ENCODE assay signal across 9 mouse cellular contexts in genomic region chr15:84312878-84313565, GRCm38 (mm10). TPM values are rescaled to one million over a fixed set of nuclear protein-coding genes. Genes with fewer than 3 reads are reported as not detected.
DNase-seq lines count a peak whose midpoint lies in the region; ATAC-seq lines count a peak whose summit lies in the region.
"Had no signal": no experiment of that assay in that cellular context is flagged by ENCODE, and none has a peak within 500 bp of the region (broad histone marks: within the 10 kb centered on the region; RNA-seq: fewer than 3 reads in every experiment).

No protein-coding gene starts in this region.

- no peak overlapping the region for H3K9ac ChIP-seq in heart, embryonic 11.5 days (ENCODE audit: low read depth, low read length)
- H3K9ac ChIP-seq in midbrain, embryonic 12.5 days (replicated peaks) = 0 out of 2 replicates have a peak overlapping the region, but pooled peaks have one; percentile 6
- no peak overlapping the region for H3K9ac ChIP-seq in midbrain, embryonic 16.5 days (ENCODE audit: low read depth, low read length)
- H3K9ac ChIP-seq in midbrain, embryonic 14.5 days (replicated peaks; ENCODE audit: low read length) = no peak overlapping the region

- 0 out of 2 replicates have a peak overlapping the region, but pooled peaks have one; percentile 29 for H3K27ac ChIP-seq in heart, embryonic 11.5 days (ENCODE audit: low read depth, low read length)
- peak overlapping the region; percentile 59; the same call in 1 of the 2 replicates for H3K27ac ChIP-seq in midbrain, embryonic 12.5 days (replicated peaks)
- no peak overlapping the region for H3K27ac ChIP-seq in midbrain, embryonic 16.5 days (ENCODE audit: low read length)
- 0 out of 2 replicates have a peak overlapping the region, but pooled peaks have one; percentile 66 for H3K27ac ChIP-seq in midbrain, embryonic 14.5 days (replicated peaks; ENCODE audit: low read depth, low read length)

- no peak for DNase-seq in heart, postnatal 36 days
- peak; percentile 16 for DNase-seq in induced T-regulatory cell, adult 2 months (ENCODE audit: low read depth)
- no peak for DNase-seq in midbrain, embryonic 14.5 days
- DNase-seq in layer of hippocampus, adult 8-10 months (ENCODE audit: low spot score in 2 of 2) = no peak
- DNase-seq: right cerebral cortex, postnatal 4 days had no signal

- WGBS in heart, embryonic 11.5 days (ENCODE audit: insufficient replicate concordance) = 54% methylated on average over 10 of the region's 10 CpGs
- 51% methylated on average over 10 of the region's 10 CpGs for WGBS in midbrain, embryonic 12.5 days
- 62% methylated on average over 9 of the region's 10 CpGs for WGBS in midbrain, embryonic 16.5 days
- 58% methylated on average over 9 of the region's 10 CpGs for WGBS in midbrain, embryonic 14.5 days

- no peaks in the 10 kb centered on the region for H3K9me3 ChIP-seq in heart, embryonic 11.5 days (replicated peaks; ENCODE audit: control insufficient read depth, low read length)
- H3K9me3 ChIP-seq in midbrain, embryonic 12.5 days = no peaks in the 10 kb centered on the region
- no peaks in the 10 kb centered on the region for H3K9me3 ChIP-seq in midbrain, embryonic 16.5 days (replicated peaks; ENCODE audit: control insufficient read depth, low read length, poor library complexity, severe bottlenecking)
- no peaks in the 10 kb centered on the region for H3K9me3 ChIP-seq in midbrain, embryonic 14.5 days (ENCODE audit: control insufficient read depth, low read length)

- H3K4me2 ChIP-seq in heart, embryonic 11.5 days = peak overlapping the region; percentile 6; the same call in 1 of the 2 replicates
- no peak overlapping the region for H3K4me2 ChIP-seq in midbrain, embryonic 12.5 days (replicated peaks)
- H3K4me2 ChIP-seq in midbrain, embryonic 16.5 days (ENCODE audit: low read length) = no peak overlapping the region
- no peak overlapping the region for H3K4me2 ChIP-seq in midbrain, embryonic 14.5 days (ENCODE audit: low read length)

- no peak for ATAC-seq in heart, embryonic 11.5 days (replicated peaks; ENCODE audit: insufficient number of reproducible peaks, low FRiP score, low TSS enrichment)
- no peak for ATAC-seq in midbrain, embryonic 12.5 days (ENCODE audit: low FRiP score, low read depth)
- ATAC-seq in midbrain, embryonic 16.5 days = no peak
- no peak for ATAC-seq in midbrain, embryonic 14.5 days (ENCODE audit: low FRiP score, low TSS enrichment)
- no peak for ATAC-seq in CD4-positive, CD25-positive, alpha-beta regulatory T cell, adult 4 months

- no peak overlapping the region for H3K4me3 ChIP-seq in heart, embryonic 11.5 days (ENCODE audit: low read depth, low read length)
- no peak overlapping the region for H3K4me3 ChIP-seq in midbrain, embryonic 12.5 days
- H3K4me3 ChIP-seq in midbrain, embryonic 16.5 days (ENCODE audit: low read depth, low read length) = no peak overlapping the region
- no peak overlapping the region for H3K4me3 ChIP-seq in midbrain, embryonic 14.5 days (replicated peaks; ENCODE audit: low read depth, low read length)

- no peaks in the 10 kb centered on the region for H3K27me3 ChIP-seq in heart, embryonic 11.5 days (ENCODE audit: control insufficient read depth, insufficient read depth, low read length)
- peaks cover 40% of the 10 kb centered on the region for H3K27me3 ChIP-seq in midbrain, embryonic 12.5 days
- H3K27me3 ChIP-seq in midbrain, embryonic 16.5 days (ENCODE audit: control insufficient read depth, insufficient read depth, low read depth, low read length) = no peaks in the 10 kb centered on the region
- H3K27me3 ChIP-seq in midbrain, embryonic 14.5 days (ENCODE audit: control insufficient read depth, insufficient read depth, low read length) = no peaks in the 10 kb centered on the region

- no peaks in the 10 kb centered on the region for H3K36me3 ChIP-seq in heart, embryonic 11.5 days (ENCODE audit: control insufficient read depth, insufficient read depth, low read length)
- H3K36me3 ChIP-seq in midbrain, embryonic 12.5 days = no peaks in the 10 kb centered on the region
- H3K36me3 ChIP-seq in midbrain, embryonic 16.5 days (ENCODE audit: control insufficient read depth, insufficient read depth, low read length) = no peaks in the 10 kb centered on the region
- no peaks in the 10 kb centered on the region for H3K36me3 ChIP-seq in midbrain, embryonic 14.5 days (ENCODE audit: control insufficient read depth, insufficient read depth, low read length)

- intact Hi-C loops in heart, postnatal 36 days (cut with DNase I) = no loop called here

- H3K4me1 ChIP-seq in heart, embryonic 11.5 days (ENCODE audit: control insufficient read depth, insufficient read depth, low read length) = peaks cover 30% of the 10 kb centered on the region
- peaks cover 50% of the 10 kb centered on the region for H3K4me1 ChIP-seq in midbrain, embryonic 12.5 days
- H3K4me1 ChIP-seq in midbrain, embryonic 16.5 days (ENCODE audit: control insufficient read depth, insufficient read depth, low read length) = peaks cover 29% of the 10 kb centered on the region
- peaks cover 38% of the 10 kb centered on the region for H3K4me1 ChIP-seq in midbrain, embryonic 14.5 days (ENCODE audit: control insufficient read depth, insufficient read depth, low read length)

RNA-seq across cellular contexts. Expression of gene Parvg, which starts 10.8 kb away (rescaled TPM):
- 0.59 and 0.60 TPM in 2 replicates for polyA plus RNA-seq in heart, embryonic 11.5 days (2014; fragmentation: Nextera tagmentation; extraction: Ambion mirVana)
- total RNA-seq in heart, postnatal 36 days (2021) = 1 to 10 TPM; 1.1 to 2.5 TPM
- polyA plus RNA-seq in midbrain, embryonic 12.5 days (2016; fragmentation: Nextera tagmentation; extraction: Ambion mirVana) = 0.54 and 0.59 TPM in 2 replicates
- polyA plus RNA-seq in midbrain, embryonic 16.5 days (2015; fragmentation: Nextera tagmentation; extraction: Ambion mirVana) = 1.0 and 1.1 TPM in 2 replicates
- polyA plus RNA-seq in midbrain, embryonic 14.5 days (2014; fragmentation: Nextera tagmentation; extraction: Ambion mirVana) = 0.72 TPM in 2 replicates
- 100 to 1,000 TPM in 1 of 2 experiments, 10 to 100 TPM in 1; 76.0 to 134 TPM for polyA plus RNA-seq in CD4-positive, CD25-positive, alpha-beta regulatory T cell, adult 4 months (2017; shearing (Covaris generic))
- total RNA-seq in layer of hippocampus, adult 8-10 months (2022) = 10 to 100 TPM; 23.8 to 34.0 (median 31.7) TPM

Comparison
In these comparisons a context has a peak if more than half of its experiments do, and no peak if none do; other contexts are left out.
1. RNA of gene Parvg, which starts 10.8 kb away (polyA plus RNA-seq): 76.0 to 134 TPM in CD4-positive, CD25-positive, alpha-beta regulatory T cell, adult 4 months; 1.0 to 1.1 TPM in midbrain, embryonic 16.5 days, 0.72 TPM in midbrain, embryonic 14.5 days, 0.59 to 0.60 TPM in heart, embryonic 11.5 days and 0.54 to 0.59 TPM in midbrain, embryonic 12.5 days; every median in the first group is over 10 times any median in the second.